Mouse (Mus musculus) c-Kit-positive CD71-positive TER-119-negative erythroid progenitor cells, embryonic 14.5 days (primary cell): ENCODE data around the gene Slamf9.

Source experiments
- DNase-seq: peaks from one replicate; pipeline ENCODE4 v3.0.0-alpha.2; 2013; ENCODE audit warnings: low read depth

Gene Slamf9

DNA sequence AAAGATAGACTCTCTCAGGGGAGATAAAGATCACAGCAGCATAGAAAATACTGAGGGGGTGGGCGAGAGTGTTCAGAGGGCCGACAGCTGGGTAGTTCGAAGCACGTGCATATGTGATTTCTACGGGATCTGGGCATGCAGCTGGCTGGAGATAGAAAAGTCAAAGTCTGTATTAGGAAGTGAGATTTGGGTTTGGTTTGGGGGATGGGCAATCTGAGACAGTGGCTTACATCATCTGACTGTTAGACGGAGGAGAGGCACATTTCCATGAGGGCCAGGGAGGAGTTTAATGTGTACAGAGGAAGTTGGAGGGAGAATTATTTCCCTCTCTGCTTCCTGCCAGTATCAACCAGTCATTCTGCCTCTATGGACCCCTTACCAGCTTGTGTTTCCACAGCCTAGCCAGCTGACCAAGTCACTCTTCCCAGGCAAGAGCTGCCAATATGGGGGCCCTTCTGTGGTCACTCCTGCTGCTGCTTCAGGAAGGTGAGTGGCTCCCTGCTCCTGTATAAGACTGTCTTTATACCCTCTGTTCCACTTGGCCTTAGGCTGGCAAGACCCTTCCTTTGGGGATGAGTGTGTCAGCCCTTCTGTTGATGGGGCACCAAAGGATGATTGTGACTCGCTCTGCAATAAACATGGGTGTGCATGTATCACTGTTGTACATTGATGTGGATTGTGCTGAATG is at the start of gene Slamf9:
TSS of gene Slamf9 (plus strand) at position 305 of the 688 bp plus-strand sequence.
- DNase-seq = no peak

DNA sequence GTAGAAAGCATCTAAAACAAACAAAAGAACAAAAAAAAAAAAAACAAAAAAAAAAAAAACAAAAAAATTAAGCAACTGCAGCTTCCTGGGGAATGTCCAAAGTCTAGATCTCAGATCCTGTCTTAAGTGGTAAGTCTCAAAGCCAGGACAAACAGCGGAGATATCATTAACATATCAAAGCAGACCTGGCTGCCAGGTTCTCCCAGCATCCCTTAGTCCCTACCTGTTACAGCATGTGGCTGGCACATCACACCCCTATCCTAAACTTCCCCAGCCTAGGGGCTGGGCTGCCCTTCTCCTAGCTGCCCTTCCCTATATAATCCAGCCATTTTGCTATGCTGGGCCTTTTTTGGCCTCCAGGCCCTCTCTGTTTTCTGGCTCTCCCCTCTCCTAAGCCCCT is 48.7 kb upstream of the Slamf9 start:
- no peak for DNase-seq

- DNase-seq = no peak
Measured at GRCm38 (mm10) chr1:172427841-172428240, 47.3 kb upstream of the Slamf9 start.

DNA sequence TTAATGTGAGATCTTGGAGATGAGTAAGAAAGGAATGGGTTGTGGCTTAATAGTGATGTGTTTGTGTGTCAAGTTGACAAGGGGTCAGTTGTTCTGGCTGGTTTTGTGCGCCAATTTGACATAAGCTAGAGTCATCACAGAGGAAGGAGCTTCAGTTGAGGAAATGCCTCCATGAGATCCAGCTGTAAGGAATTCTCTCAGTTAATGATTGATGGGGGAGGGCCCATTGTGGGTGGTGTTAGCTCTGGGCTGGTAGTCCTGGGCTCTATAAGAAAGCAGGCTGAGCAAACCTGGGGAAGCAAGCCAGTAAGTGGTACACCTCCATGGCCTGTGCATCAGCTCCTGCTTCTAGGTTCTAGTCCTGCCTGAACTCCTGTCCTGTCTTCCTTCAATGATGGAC is 46.5 kb upstream of the Slamf9 start:
- no peak for DNase-seq

DNA sequence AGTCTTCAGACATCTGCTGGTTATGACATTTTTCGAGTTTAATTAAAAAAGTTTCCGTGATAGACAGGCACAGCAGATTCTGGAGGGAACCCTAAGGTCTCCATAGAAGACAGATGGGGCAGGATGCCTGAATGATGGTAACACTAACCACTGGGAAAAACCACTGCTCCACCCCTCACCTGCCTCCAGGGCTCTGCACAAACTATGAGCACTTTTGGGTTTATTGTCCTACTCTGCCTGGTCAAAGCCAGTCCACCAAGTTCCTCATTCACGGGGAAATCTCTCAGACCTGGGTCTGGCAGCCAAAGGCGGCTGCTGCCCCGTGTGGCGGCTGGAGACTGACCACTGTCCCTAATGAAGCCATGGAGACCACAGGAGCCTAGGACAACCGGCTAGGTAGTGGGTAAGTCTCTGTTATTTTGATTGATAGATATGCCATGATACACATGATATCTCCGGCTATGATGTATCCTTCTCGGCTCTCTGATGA is 44.4 kb upstream of the Slamf9 start:
- DNase-seq = no peak

- no peak for DNase-seq
Measured at GRCm38 (mm10) chr1:172431836-172432586, 43.1 kb upstream of the Slamf9 start.

GRCm38 (mm10) chr1:172432587-172432955 is 42.6 kb upstream of the Slamf9 start:
- no peak for DNase-seq

GRCm38 (mm10) chr1:172433012-172433850 is 41.9 kb upstream of the Slamf9 start:
- DNase-seq = no peak

DNA sequence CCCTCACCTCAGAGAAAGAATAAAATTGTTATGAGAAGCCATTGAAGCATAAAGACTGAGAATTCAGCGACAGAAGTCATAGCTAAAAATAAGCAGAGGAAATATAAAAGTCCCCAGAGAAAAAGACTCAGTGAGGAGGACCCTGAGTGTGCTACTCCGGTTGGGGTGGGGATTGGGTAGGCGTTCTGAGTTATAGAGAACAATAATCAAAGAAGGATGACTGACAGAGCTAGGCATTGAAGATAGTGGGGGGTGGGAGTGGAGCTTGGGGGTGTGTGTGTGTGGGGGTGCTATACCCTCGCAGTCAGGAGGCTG is 41.4 kb upstream of the Slamf9 start:
- DNase-seq = no peak

DNA sequence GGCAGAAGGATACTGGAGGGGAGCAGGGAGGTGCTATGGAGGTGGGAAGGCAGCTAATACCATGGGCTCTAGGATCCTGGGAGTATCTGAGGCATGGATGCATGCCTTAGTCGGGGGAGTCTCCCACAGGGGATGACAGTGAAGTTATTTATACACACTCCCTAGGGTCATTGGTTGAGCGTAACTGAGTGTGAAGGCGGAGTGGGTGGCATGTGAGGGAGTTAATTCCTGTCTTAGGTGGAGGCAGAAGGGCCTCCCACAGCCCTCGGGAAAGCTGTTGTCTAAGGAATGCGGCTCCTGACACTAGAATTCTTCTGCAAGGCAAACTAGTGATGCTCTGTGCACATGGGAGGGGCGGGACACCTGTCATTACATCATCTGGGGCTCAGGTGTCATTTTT is 38.4 kb upstream of the Slamf9 start:
- no peak for DNase-seq

DNA sequence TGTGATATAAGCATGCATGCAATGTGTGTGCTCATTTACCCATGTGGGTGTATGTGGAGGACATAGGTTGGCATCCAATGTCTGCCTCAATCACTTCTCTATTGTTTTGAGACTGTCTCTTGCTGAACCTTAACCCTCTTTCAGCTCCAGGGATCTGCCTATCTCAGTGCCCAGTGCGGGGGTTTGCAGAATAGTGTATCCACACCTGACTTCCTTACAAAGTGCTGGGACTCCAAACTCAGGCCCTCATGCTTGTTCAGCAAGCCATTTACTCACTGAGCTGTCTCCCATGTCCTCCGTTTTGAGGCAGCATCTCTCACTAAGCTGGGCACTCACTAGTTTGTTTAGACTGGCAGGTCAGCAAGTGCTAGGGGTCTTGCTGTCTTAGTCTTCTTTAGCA is 36.5 kb upstream of the Slamf9 start:
- no peak for DNase-seq

DNA sequence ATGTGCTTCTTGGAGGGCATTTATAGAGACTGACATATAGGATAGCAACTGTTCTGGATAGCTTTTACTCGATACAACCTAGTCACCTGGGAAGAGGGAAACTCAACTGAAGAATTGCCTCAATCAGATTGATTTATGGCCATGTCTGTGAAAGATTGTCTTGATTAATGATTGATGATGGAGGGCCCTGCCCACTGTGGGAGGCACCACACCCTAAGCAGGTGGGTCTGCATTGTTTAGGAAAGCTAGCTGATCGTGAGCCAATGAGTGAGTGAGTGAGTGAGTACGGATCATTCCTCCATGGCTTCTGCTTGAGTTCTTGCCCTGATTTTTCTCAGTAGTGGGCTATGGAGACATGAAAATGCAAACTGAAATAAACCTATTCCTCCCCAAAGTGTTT is 34.6 kb upstream of the Slamf9 start:
- DNase-seq = no peak

DNA sequence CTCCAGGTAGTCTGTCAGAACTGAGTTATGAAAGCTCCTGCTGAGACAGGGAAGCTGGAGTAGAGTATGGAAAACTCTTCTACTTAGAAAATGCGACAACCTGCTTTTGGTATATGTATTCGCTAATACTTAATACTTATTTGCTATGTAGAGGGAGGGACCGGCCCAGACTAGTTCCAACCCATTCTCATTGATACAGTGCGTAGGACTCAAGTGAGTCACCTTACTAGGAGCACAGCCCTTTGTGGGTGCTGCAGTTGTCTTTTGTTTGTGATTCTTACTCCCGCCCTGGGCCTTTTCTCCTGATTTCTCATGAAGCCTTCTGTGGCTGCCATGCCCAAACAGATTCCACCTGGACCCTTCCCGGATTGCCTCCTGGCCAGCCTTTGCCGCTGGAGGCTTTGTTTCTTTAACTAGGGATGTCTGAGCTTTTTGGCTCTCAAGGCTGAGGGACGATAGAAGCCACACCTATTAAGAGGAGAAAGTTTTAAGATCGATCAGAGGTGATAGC is 33.2 kb upstream of the Slamf9 start:
- no peak for DNase-seq

- DNase-seq = no peak
Measured at GRCm38 (mm10) chr1:172450226-172450625, 24.9 kb upstream of the Slamf9 start.

DNA sequence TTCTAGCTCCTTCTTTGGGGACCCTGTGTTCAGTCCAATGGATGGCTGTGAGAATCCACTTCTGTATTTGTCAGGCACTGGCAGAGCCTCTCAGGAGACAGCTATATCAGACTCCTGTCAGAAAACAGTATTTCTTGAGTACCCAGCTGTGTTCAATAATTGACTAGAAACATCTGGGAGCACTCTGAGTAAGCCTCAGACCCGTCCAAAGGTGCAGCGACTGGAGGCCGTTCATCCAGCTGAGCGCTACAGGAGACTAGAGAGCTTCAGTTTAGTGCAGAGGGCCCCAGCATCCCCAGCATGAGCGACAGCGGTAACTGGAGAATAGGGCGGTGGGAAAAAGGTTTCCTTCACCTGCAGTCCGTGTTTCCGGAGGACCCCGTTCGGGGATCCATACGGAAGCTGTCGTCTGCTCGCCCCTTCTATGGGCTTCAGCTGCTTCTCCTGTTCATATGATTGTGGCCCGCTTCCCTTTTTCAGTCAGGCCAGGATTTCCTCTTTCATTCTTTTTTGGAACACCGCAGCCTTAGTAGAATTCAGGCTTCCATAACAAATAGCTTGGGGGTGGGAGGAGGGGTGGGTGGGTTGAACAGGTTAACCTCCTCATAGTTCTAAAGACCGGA is 24.2 kb upstream of the Slamf9 start:
- DNase-seq = no peak

- DNase-seq = no peak
Measured at GRCm38 (mm10) chr1:172452911-172453310, 22.2 kb upstream of the Slamf9 start.

- no peak for DNase-seq
Measured at GRCm38 (mm10) chr1:172453810-172454209, 21.3 kb upstream of the Slamf9 start.

DNA sequence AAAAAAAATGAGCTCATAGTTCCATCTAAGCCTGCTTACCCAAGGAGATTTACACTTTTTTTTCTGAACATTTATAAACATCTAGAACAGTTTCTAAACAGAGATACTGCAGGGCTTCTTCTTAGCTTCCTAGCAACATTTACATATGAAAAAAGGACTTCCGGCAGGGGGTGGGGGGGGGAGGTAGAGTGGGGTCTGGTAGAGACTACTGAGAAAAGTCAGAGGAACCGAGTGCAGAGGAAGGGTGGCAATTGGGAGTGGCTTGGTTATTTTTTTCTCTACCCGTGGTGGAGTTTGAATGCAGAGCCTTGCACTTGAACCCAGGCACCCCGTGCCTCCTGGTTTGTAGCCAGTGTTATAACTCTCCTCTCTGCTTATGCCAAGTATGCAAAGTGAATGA is 19.7 kb upstream of the Slamf9 start:
- no peak for DNase-seq

DNA sequence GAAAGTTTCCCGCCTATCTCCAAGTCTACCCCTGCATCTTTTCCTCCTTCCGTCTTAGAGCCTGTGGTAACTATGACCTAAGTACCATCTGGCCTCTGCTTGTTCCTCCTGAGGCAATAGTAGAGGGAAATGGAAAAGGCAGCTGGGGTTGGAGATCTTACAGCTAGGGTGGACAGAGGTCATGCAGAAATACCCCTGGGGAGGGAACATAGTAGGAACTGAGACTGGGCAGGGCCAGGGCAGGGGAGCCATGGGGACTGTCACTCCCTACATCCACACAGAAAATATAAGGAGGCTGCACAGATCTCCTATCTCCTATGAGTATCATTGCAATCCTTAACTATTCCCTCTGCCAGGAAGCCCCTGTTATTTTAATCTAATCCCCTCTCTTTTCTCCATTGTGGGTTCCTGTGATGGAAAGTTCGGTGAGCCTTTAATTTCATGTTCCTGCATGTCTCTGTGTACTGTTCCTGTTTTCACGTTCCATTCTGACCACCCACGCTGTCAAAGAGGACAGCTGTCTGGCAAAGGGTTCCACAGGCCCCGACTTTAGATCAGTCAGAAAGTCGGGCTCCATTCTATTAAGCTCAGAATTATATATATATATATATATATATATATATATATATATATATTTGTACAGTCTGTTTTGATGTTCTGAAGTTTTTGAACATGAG is 19.0 kb upstream of the Slamf9 start:
- no peak for DNase-seq

DNA sequence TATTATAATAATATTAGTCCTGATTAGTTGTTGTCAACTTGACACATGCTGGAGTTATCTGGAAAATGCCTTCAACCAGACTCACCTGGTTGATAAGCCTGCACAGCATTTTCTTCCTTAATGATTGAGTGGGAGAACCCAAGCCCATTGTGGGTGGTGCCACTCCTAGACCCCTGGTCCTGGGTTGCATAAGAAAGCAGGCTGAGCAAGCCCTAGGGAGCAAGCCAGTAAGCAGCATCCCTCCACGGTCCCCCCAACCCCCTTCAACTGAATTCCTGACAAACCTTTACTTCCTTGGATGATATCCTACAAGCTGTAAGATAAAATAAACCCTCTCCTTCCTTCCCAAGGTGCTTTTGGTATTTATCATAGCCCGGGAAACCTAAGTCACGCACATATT is 18.0 kb upstream of the Slamf9 start:
- no peak for DNase-seq

- DNase-seq = no peak
Measured at GRCm38 (mm10) chr1:172458041-172458440, 17.1 kb upstream of the Slamf9 start.

- no peak for DNase-seq
Measured at GRCm38 (mm10) chr1:172461602-172462001, 13.6 kb upstream of the Slamf9 start.
